Mouse (Mus musculus): ENCODE measurements around the gene Arid1b. TPM values are rescaled to one million over a fixed set of nuclear protein-coding genes. Genes with fewer than 3 reads are reported as not detected.
A peak's percentile ranks its signal among the peaks of the same experiment; 100 is the strongest.

Arid1b gene
- total RNA-seq, 2 experiments from 2014 or later, result 29.2 to 29.7 TPM

GRCm38 (mm10) chr17:5115952-5116351 lies 121.8 kb downstream of the Arid1b start:
- no peak for DNase-seq

GRCm38 (mm10) chr17:5116990-5117389 lies 122.9 kb downstream of the Arid1b start:
- no peak for DNase-seq

GRCm38 (mm10) chr17:5118171-5118570 lies 124.0 kb downstream of the Arid1b start:
- DNase-seq, result no peak

GRCm38 (mm10) chr17:5124643-5125042 lies 130.5 kb downstream of the Arid1b start:
- DNase-seq, result no peak

- DNase-seq, result no peak
Measured at GRCm38 (mm10) chr17:5125084-5125855, 131.1 kb downstream of the Arid1b start.

GRCm38 (mm10) chr17:5125856-5126806 lies 132.0 kb downstream of the Arid1b start:
- DNase-seq, result no peak

- no peak for DNase-seq
Measured at GRCm38 (mm10) chr17:5129606-5130005, 135.5 kb downstream of the Arid1b start.

- peak; percentile 18 for DNase-seq
Measured at GRCm38 (mm10) chr17:5130116-5130515, 136.0 kb downstream of the Arid1b start.

- no peak for DNase-seq
Measured at GRCm38 (mm10) chr17:5131706-5132105, 137.6 kb downstream of the Arid1b start.

GRCm38 (mm10) chr17:5132296-5132986 lies 138.3 kb downstream of the Arid1b start:
- DNase-seq, result peak; percentile 50

- DNase-seq, result no peak
Measured at GRCm38 (mm10) chr17:5132987-5133355, 138.8 kb downstream of the Arid1b start.

- DNase-seq, result peak; percentile 24
Measured at GRCm38 (mm10) chr17:5133831-5134230, 139.7 kb downstream of the Arid1b start.

- no peak for DNase-seq
Measured at GRCm38 (mm10) chr17:5134271-5134670, 140.1 kb downstream of the Arid1b start.

GRCm38 (mm10) chr17:5137936-5138335 lies 143.8 kb downstream of the Arid1b start:
- no peak for DNase-seq

GRCm38 (mm10) chr17:5138641-5139205 lies 144.6 kb downstream of the Arid1b start:
- DNase-seq, result peak; percentile 53

GRCm38 (mm10) chr17:5139553-5139952 lies 145.4 kb downstream of the Arid1b start:
- DNase-seq, result no peak

- no peak for DNase-seq
Measured at GRCm38 (mm10) chr17:5143735-5144439, 149.8 kb downstream of the Arid1b start.

GRCm38 (mm10) chr17:5150660-5151063 lies 156.5 kb downstream of the Arid1b start:
- DNase-seq, result peak; percentile 70

- no peak for DNase-seq
Measured at GRCm38 (mm10) chr17:5151852-5152251, 157.7 kb downstream of the Arid1b start.

GRCm38 (mm10) chr17:5153461-5153860 lies 159.3 kb downstream of the Arid1b start:
- no peak for DNase-seq

GRCm38 (mm10) chr17:5154322-5154721 lies 160.2 kb downstream of the Arid1b start:
- DNase-seq, result no peak
